Mouse (Mus musculus) liver, embryonic 15.5 days (tissue): ENCODE data around the gene Arhgef28. TPM values are rescaled to one million over a fixed set of nuclear protein-coding genes. Genes with fewer than 3 reads are reported as not detected.

Experiments used
- ATAC-seq: fragments of 200-750 bp; cut with Nextera tagmentation; 2 replicates; pipeline ENCODE4 v1.8.0; 2017; ENCODE audit warnings: moderate number of reproducible peaks, mild to moderate bottlenecking, moderate library complexity; ENCODE audit not compliant: insufficient read depth
- H3K27ac ChIP-seq: fragments of 300-500 bp; sonication (generic); replicated peaks from 2 replicates; pipeline ENCODE4 v1.5.1; 2015; ENCODE audit warnings: mild to moderate bottlenecking, inconsistent platforms
- H3K27me3 ChIP-seq: fragments of 300-500 bp; sonication (generic); 2 replicates; pipeline ENCODE4 v1.6.1; 2015; ENCODE audit warnings: mild to moderate bottlenecking, inconsistent platforms
- H3K36me3 ChIP-seq: fragments of 300-500 bp; sonication (generic); replicated peaks from 2 replicates; pipeline ENCODE4 v1.6.1; 2015; ENCODE audit warnings: moderate library complexity, mild to moderate bottlenecking, inconsistent platforms
- H3K4me1 ChIP-seq: fragments of 300-500 bp; sonication (generic); replicated peaks from 2 replicates; pipeline ENCODE4 v1.6.1; 2015; ENCODE audit warnings: inconsistent platforms
- H3K4me2 ChIP-seq: fragments of 300-500 bp; sonication (generic); 2 replicates; pipeline ENCODE4 v1.6.1; 2015; ENCODE audit warnings: moderate library complexity, mild to moderate bottlenecking, inconsistent platforms
- H3K4me3 ChIP-seq: fragments of 300-500 bp; sonication (generic); replicated peaks from 2 replicates; pipeline ENCODE4 v1.5.1; 2015; ENCODE audit warnings: mild to moderate bottlenecking, inconsistent platforms
- H3K9ac ChIP-seq: fragments of 300-500 bp; sonication (generic); 2 replicates; pipeline ENCODE4 v1.6.1; 2015; ENCODE audit warnings: moderate library complexity, mild to moderate bottlenecking, inconsistent platforms
- H3K9me3 ChIP-seq: fragments of 300-500 bp; sonication (generic); replicated peaks from 2 replicates; pipeline ENCODE4 v1.6.1; 2016; ENCODE audit warnings: inconsistent platforms
- WGBS: fragments of 180-500 bp; shearing (Covaris S2); methylation state at CpG from one replicate; pipeline ENCODE4 v1.1.7; 2015; ENCODE audit warnings: mixed read lengths; ENCODE audit not compliant: insufficient replicate concordance; 5-methylcytosine and 5-hydroxymethylcytosine counted together
- polyA plus RNA-seq: library from polyadenylated mRNA; unstranded; fragments of >200 nt; fragmentation: Nextera tagmentation; extraction: Ambion mirVana; gene quantifications from 2 replicates; pipeline ENCODE4 v1.2.1, GENCODE M21; 2015

Arhgef28 gene
- polyA plus RNA-seq, 1 experiment from 2014 or later = 0.60 TPM

GRCm38 (mm10) chr13:98152759-98153158 is 53.5 kb downstream of the Arhgef28 start:
- Histone ChIP-seq H3K36me3 (no peaks in the 10 kb centered on the region), H3K9me3 (no peaks in the 10 kb centered on the region), H3K27me3 (no peaks in the 10 kb centered on the region), H3K4me3 (no peak overlapping the region), H3K4me1 (no peaks in the 10 kb centered on the region), H3K27ac (no peak overlapping the region), H3K4me2 (no peak overlapping the region), H3K9ac (no peak overlapping the region)
- WGBS = 62% methylated on average over 8 of the region's 8 CpGs
- ATAC-seq = no peak

GRCm38 (mm10) chr13:98147532-98147931 is 58.7 kb downstream of the Arhgef28 start:
- H3K9me3 ChIP-seq = no peaks in the 10 kb centered on the region
- H3K4me2 ChIP-seq = no peak overlapping the region
- no peak overlapping the region for H3K4me3 ChIP-seq
- no peaks in the 10 kb centered on the region for H3K27me3 ChIP-seq
- H3K36me3 ChIP-seq = no peaks in the 10 kb centered on the region
- no peaks in the 10 kb centered on the region for H3K4me1 ChIP-seq
- H3K27ac ChIP-seq = no peak overlapping the region
- no peak overlapping the region for H3K9ac ChIP-seq
- WGBS = 79% methylated on average over 5 of the region's 5 CpGs
- ATAC-seq = no peak

DNA sequence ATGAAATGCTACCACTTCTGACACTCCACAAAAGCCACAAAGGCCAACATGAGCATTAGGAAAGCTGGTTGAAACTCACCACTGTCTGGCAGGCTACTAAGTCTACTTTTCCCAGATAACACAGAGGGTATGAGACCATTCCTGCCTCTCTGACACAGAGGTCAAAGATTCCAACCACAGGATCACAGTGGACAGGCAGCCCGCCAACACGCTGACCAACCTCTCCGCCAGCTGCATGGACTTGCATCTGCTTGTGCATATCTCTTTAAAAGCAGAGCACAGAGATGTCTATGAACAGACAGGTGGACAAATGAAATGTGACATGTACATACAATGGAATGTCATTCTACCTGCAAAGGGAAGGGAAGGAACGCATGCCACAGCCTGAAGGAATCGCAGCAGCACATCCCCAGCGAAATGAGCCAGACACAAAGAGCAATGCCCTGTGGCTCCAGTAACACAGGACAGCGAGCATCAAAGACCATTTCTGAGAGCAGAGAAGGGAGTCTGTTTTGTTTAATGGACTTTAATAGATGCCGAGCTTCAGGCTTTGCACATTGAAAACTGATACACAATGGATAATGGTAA is 59.6 kb downstream of the Arhgef28 start:
- Histone ChIP-seq H3K27ac (no peak overlapping the region), H3K36me3 (no peaks in the 10 kb centered on the region), H3K4me2 (no peak overlapping the region), H3K4me3 (no peak overlapping the region), H3K9ac (no peak overlapping the region), H3K27me3 (no peaks in the 10 kb centered on the region), H3K4me1 (no peaks in the 10 kb centered on the region), H3K9me3 (no peaks in the 10 kb centered on the region)
- no peak for ATAC-seq
- WGBS = 74% methylated on average over 8 of the region's 8 CpGs

DNA sequence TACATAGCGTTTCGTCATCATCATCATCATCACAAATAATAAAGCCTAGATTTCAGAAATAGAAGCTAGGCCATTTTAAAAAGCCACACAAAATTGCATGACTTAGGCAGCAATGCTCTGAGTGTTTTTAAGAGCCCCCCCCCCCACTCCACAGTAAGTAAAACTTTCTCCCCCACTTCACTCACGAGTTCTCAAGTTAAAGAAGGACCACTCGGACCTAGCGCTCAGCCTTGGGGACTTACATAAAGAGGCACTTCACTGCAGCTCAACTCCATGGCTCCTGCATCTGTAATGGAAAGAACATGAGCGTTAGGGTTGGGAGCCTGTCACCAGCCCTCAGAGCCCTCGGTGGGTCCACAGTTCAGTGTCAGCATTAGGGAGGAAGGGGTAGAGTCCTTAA is 60.9 kb downstream of the Arhgef28 start:
- no peak for ATAC-seq

DNA sequence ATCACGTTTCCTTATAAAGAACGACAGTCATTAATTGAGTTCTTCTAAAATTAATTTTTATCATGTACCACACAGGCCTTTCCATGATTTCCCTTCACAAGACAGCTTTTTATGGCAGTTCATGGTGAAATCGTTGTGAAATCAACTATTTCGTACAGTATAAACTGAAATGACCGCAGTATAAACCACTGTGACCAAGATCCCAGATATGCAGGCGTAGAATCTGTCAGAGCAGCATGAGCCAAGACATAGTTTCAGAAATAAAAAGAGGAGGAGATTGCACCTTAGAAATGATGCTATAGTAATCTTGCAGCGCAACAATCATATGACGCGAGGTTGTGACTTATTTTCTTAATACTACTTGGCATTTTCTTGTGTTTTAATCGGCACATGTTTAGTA is 63.2 kb downstream of the Arhgef28 start:
- no peak for ATAC-seq
- Histone ChIP-seq H3K27me3 (no peaks in the 10 kb centered on the region), H3K27ac (no peak overlapping the region), H3K4me2 (no peak overlapping the region), H3K36me3 (no peaks in the 10 kb centered on the region), H3K4me3 (no peak overlapping the region), H3K9me3 (no peaks in the 10 kb centered on the region), H3K4me1 (no peaks in the 10 kb centered on the region), H3K9ac (no peak overlapping the region)
- 79% methylated on average over 10 of the region's 10 CpGs for WGBS

More for the DNA sequence above, 60.9 kb downstream of the Arhgef28 start:
- no peak overlapping the region for H3K4me3 ChIP-seq
- no peak overlapping the region for H3K4me2 ChIP-seq
- no peaks in the 10 kb centered on the region for H3K4me1 ChIP-seq
- no peak overlapping the region for H3K9ac ChIP-seq
- no peaks in the 10 kb centered on the region for H3K27me3 ChIP-seq
- H3K36me3 ChIP-seq = no peaks in the 10 kb centered on the region
- WGBS = 66% methylated on average over 7 of the region's 7 CpGs
- no peak overlapping the region for H3K27ac ChIP-seq
- H3K9me3 ChIP-seq = no peaks in the 10 kb centered on the region

DNA sequence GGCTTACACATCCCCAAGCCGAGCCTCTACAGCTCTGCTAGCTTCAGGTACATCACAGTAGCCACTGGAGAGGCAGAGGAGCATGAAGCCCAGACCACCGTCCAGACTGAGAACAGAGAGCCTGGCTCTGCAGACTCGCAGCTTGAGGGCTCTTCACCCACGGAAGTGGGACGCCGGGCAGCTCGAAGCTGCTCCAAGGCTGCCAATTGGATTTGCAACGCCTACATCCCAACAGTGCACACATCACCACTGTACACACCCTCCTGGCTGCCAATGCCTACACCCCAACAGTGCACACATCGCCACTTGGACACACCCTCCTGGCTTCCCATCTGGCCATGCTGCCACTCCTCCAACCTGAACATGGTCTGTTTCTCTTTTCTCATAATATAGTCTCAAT is 65.6 kb downstream of the Arhgef28 start:
- H3K27me3 ChIP-seq = no peaks in the 10 kb centered on the region
- no peaks in the 10 kb centered on the region for H3K9me3 ChIP-seq
- ATAC-seq = no peak
- H3K27ac ChIP-seq = no peak overlapping the region
- no peak overlapping the region for H3K9ac ChIP-seq
- 69% methylated on average over 9 of the region's 9 CpGs for WGBS
- H3K4me2 ChIP-seq = no peak overlapping the region
- no peaks in the 10 kb centered on the region for H3K36me3 ChIP-seq
- no peaks in the 10 kb centered on the region for H3K4me1 ChIP-seq
- no peak overlapping the region for H3K4me3 ChIP-seq

DNA sequence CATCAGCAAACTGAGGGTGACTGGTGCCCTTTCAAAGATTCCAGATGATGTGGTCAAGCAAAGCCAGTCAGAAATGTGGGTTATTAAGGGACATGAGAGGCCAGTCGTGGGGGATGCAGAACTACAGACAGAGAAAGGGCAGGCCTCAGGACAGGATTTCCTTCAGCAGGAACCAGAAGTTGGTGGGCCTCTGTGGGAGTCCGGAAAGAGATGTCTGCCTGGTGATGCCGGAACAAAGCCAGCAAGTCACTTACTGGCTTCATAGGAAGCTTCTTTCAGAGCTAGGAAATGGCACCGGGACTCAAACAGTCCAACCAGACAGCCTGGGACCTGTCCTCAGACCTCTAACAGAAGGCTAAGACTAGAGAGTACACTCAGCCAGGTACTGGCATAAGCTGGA is 67.5 kb downstream of the Arhgef28 start:
- WGBS = 22% methylated on average over 4 of the region's 4 CpGs
- Histone ChIP-seq H3K4me3 (no peak overlapping the region), H3K27ac (no peak overlapping the region), H3K36me3 (no peaks in the 10 kb centered on the region), H3K9me3 (no peaks in the 10 kb centered on the region), H3K9ac (no peak overlapping the region), H3K27me3 (no peaks in the 10 kb centered on the region), H3K4me2 (no peak overlapping the region), H3K4me1 (no peaks in the 10 kb centered on the region)
- ATAC-seq = no peak

- no peak overlapping the region for H3K4me3 ChIP-seq
- H3K9ac ChIP-seq = no peak overlapping the region
- no peaks in the 10 kb centered on the region for H3K4me1 ChIP-seq
- no peaks in the 10 kb centered on the region for H3K36me3 ChIP-seq
- H3K27ac ChIP-seq = no peak overlapping the region
- no peak for ATAC-seq
- no peak overlapping the region for H3K4me2 ChIP-seq
- H3K9me3 ChIP-seq = no peaks in the 10 kb centered on the region
- H3K27me3 ChIP-seq = no peaks in the 10 kb centered on the region
- WGBS = 23% methylated on average over 12 of the region's 12 CpGs
Observed at GRCm38 (mm10) chr13:98135890-98136555, 70.2 kb downstream of the Arhgef28 start.

GRCm38 (mm10) chr13:98132951-98133350 is 73.3 kb downstream of the Arhgef28 start:
- H3K4me2 ChIP-seq = no peak overlapping the region
- H3K9ac ChIP-seq = no peak overlapping the region
- no peak overlapping the region for H3K4me3 ChIP-seq
- H3K9me3 ChIP-seq = no peaks in the 10 kb centered on the region
- H3K27me3 ChIP-seq = no peaks in the 10 kb centered on the region
- ATAC-seq = no peak
- 58% methylated on average over 5 of the region's 5 CpGs for WGBS
- no peaks in the 10 kb centered on the region for H3K36me3 ChIP-seq
- H3K4me1 ChIP-seq = no peaks in the 10 kb centered on the region
- no peak overlapping the region for H3K27ac ChIP-seq

DNA sequence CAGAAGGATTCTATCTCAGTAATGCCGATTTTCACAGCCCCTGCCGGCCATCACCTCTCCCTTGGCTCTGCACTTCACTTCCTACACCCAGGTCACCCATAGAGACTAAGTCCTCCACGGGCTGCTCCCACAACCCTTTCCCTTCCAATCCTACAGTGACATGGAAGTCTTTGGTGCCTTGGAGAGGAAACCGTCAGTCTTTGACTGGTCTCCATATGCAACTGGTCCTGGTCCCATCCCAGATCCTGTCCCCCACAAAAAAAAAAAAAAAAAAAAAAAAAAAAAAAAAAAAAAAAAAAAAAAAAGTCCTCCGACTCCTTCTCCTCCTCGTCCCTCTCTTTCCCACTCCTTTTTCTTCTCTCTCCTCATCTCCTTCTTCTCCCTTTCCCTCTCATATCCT is 74.0 kb downstream of the Arhgef28 start:
- Histone ChIP-seq H3K4me2 (no peak overlapping the region), H3K4me3 (no peak overlapping the region), H3K36me3 (no peaks in the 10 kb centered on the region), H3K9ac (no peak overlapping the region), H3K27ac (no peak overlapping the region), H3K9me3 (no peaks in the 10 kb centered on the region), H3K4me1 (no peaks in the 10 kb centered on the region), H3K27me3 (no peaks in the 10 kb centered on the region)
- ATAC-seq = no peak
- 53% methylated on average over 6 of the region's 6 CpGs for WGBS

GRCm38 (mm10) chr13:98125666-98126065 is 80.6 kb downstream of the Arhgef28 start:
- Histone ChIP-seq H3K4me2 (no peak overlapping the region), H3K9me3 (no peaks in the 10 kb centered on the region), H3K9ac (no peak overlapping the region), H3K27me3 (no peaks in the 10 kb centered on the region), H3K4me3 (no peak overlapping the region), H3K27ac (no peak overlapping the region), H3K36me3 (no peaks in the 10 kb centered on the region), H3K4me1 (peaks cover 10% of the 10 kb centered on the region)
- ATAC-seq = no peak
- WGBS = 44% methylated on average over 5 of the region's 5 CpGs
